Mouse (Mus musculus): Measurements from ENCODE around the gene Pip4k2c. TPM values are rescaled to one million over a fixed set of nuclear protein-coding genes. Genes with fewer than 3 reads are reported as not detected.
A peak's percentile ranks its signal among the peaks of the same experiment; 100 is the strongest.
"Not testable (repeated sequence)": the region's sequence is repeated elsewhere in the genome, so short reads cannot be mapped to it uniquely, and the experiment has no call there.

The Pip4k2c gene
- polyA plus RNA-seq, 1 experiment from 2014 or later = 29.3 TPM

- H3K9me3 ChIP-seq = no peaks in the 10 kb centered on the region
- WGBS = under 1% methylated on average over 28 of the region's 29 CpGs
- H3K36me3 ChIP-seq = no peaks in the 10 kb centered on the region
- peak overlapping the region; percentile 59 for H3K4me3 ChIP-seq
- H3K4me1 ChIP-seq = peaks cover 39% of the 10 kb centered on the region
- peaks cover 81% of the 10 kb centered on the region for H3K27me3 ChIP-seq (ENCODE audit: insufficient read depth, poor library complexity, severe bottlenecking)
- H3K27ac ChIP-seq = peak overlapping the region; percentile 12
- DNase-seq (ENCODE audit: low spot score) = no peak
Observed at GRCm38 (mm10) chr10:127170837-127171272, 40.5 kb downstream of the Pip4k2c start.

- no peak for DNase-seq (ENCODE audit: low spot score)
- Histone ChIP-seq H3K9me3 (no peaks in the 10 kb centered on the region), H3K27me3 (ENCODE audit: insufficient read depth, poor library complexity, severe bottlenecking) (peaks cover 89% of the 10 kb centered on the region), H3K27ac (no peak overlapping the region; the same call in 1 of the 2 replicates), H3K36me3 (no peaks in the 10 kb centered on the region), H3K4me1 (peaks cover 47% of the 10 kb centered on the region), H3K4me3 (peak overlapping the region; percentile 59)
- under 1% methylated on average over 22 of the region's 22 CpGs for WGBS
Observed at GRCm38 (mm10) chr10:127170002-127170401, 41.4 kb downstream of the Pip4k2c start.

GRCm38 (mm10) chr10:127167614-127168192 is 43.7 kb downstream of the Pip4k2c start:
- H3K27me3 ChIP-seq (ENCODE audit: insufficient read depth, poor library complexity, severe bottlenecking) = peaks cover 94% of the 10 kb centered on the region
- no peak overlapping the region for H3K27ac ChIP-seq
- H3K4me1 ChIP-seq = peaks cover 51% of the 10 kb centered on the region
- H3K9me3 ChIP-seq = no peaks in the 10 kb centered on the region
- no peak for DNase-seq (ENCODE audit: low spot score)
- WGBS = 13% methylated on average over 10 of the region's 10 CpGs
- H3K4me3 ChIP-seq = 0 out of 2 replicates have a peak overlapping the region, but pooled peaks have one; percentile 5
- H3K36me3 ChIP-seq = no peaks in the 10 kb centered on the region

DNA sequence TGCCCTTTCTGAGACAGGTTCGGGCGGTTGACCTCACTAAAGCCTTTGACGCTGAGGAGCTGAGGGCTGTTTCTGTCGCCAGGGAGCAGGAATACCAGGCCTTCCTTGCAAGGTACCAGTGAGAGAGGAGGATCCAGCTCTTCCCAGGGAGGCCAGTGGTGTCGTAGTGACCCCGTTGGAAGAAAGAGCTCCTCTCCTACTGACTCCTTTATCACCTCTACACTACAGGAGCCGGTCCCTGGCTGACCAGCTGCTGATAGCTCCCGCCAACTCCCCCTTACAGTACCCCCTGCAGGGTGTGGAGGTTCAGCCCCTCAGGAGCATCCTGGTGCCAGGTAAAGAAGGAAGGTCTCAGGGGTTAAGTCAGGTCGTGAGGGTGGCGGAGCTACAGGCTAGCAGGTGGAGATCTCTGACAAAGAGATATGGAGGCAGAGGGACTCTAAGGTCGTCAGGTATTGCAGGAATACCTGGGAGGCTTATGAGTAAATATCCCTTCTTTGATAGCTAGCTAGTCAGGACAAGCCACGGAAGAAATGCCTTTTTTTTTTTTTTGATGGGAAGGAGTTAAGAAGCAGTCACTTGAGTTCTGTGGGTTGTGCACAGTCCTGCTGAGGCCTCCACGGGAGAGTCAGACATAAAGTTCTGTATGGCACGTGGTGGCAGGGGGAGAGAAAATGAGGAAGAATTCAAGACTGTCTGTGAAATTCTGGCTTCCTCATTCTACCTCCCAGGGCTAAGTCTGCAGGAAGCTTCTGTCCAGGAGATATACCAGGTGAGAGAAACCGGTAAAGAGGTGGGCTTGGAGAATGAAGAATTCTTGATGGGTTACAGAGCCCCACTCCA is 44.4 kb downstream of the Pip4k2c start:
- no peaks in the 10 kb centered on the region for H3K9me3 ChIP-seq
- H3K4me3 ChIP-seq = peak overlapping the region; percentile 74; the same call in 1 of the 2 replicates
- H3K27me3 ChIP-seq (ENCODE audit: insufficient read depth, poor library complexity, severe bottlenecking) = peaks cover 91% of the 10 kb centered on the region
- no peak overlapping the region for H3K27ac ChIP-seq
- no peaks in the 10 kb centered on the region for H3K36me3 ChIP-seq
- WGBS = 15% methylated on average over 15 of the region's 15 CpGs
- no peak for DNase-seq (ENCODE audit: low spot score)
- H3K4me1 ChIP-seq = peaks cover 51% of the 10 kb centered on the region

- no peaks in the 10 kb centered on the region for H3K36me3 ChIP-seq
- H3K9me3 ChIP-seq = no peaks in the 10 kb centered on the region
- peak overlapping the region; percentile 74 for H3K4me3 ChIP-seq
- WGBS = 2% methylated on average over 11 of the region's 11 CpGs
- peaks cover 51% of the 10 kb centered on the region for H3K4me1 ChIP-seq
- no peak overlapping the region for H3K27ac ChIP-seq
- no peak for DNase-seq (ENCODE audit: low spot score)
- H3K27me3 ChIP-seq (ENCODE audit: insufficient read depth, poor library complexity, severe bottlenecking) = peaks cover 85% of the 10 kb centered on the region
Observed at GRCm38 (mm10) chr10:127166404-127166715, 45.0 kb downstream of the Pip4k2c start.

DNA sequence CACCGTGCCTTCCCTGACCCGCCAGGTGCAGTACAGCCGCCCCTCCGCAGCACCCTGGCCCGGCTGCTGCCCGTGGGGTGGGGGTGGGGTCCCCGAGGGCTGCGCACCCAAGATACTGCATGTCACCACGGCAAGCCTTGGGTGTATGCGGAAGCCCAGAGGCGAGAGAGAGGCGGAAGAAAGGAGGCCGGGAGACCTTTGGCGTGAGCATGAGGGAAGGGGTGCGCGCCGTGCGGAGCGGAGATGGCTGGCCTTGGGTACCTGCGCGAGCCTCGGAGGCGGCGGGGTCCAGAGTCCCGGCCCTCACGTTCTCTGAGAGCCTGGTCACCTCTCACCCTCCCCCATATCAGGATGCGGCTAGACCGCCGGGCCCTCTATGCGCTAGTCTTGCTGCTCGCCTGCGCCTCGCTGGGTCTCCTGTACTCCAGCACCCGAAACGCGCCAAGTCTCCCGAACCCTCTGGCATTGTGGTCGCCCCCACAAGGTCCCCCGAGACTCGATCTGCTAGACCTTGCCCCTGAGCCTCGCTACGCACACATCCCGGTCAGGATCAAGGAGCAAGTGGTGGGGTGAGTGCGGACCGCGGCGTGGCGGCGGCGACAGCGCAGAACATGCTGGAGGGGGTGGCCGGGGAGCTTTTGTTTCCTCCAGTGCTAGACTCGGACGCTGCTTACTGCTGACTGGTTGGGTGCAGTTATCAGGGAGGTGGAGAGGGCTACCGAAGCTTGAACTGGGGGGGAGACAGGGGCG is 45.6 kb downstream of the Pip4k2c start:
- WGBS = under 1% methylated on average over 56 of the region's 56 CpGs
- Histone ChIP-seq H3K36me3 (no peaks in the 10 kb centered on the region), H3K4me3 (peak overlapping the region; percentile 74), H3K9me3 (no peaks in the 10 kb centered on the region), H3K27ac (peak overlapping the region; percentile 72), H3K4me1 (peaks cover 46% of the 10 kb centered on the region), H3K27me3 (ENCODE audit: insufficient read depth, poor library complexity, severe bottlenecking) (peaks cover 79% of the 10 kb centered on the region)
- no peak for DNase-seq (ENCODE audit: low spot score)

DNA sequence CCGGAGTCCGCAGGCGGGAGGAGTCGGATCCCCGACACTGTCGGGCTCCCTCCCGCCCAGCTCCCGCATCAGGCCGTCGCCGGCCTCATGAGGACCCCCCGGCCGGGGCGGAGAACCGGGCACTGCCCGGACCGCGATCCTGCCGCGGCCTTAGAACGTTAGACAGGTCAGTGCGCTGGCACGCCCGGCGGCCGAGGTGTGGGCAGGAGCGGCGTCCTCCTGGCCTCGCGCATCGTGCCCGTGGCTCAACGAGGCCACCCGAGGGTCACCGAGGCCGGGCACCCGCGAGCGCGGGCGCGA is 46.1 kb downstream of the Pip4k2c start:
- WGBS = under 1% methylated on average over 42 of the region's 42 CpGs
- no peaks in the 10 kb centered on the region for H3K36me3 ChIP-seq
- H3K4me1 ChIP-seq = peaks cover 41% of the 10 kb centered on the region
- H3K27me3 ChIP-seq (ENCODE audit: insufficient read depth, poor library complexity, severe bottlenecking) = peaks cover 74% of the 10 kb centered on the region
- no peak for DNase-seq (ENCODE audit: low spot score)
- no peaks in the 10 kb centered on the region for H3K9me3 ChIP-seq
- H3K4me3 ChIP-seq = peak overlapping the region; percentile 74
- H3K27ac ChIP-seq = peak overlapping the region; percentile 72

DNA sequence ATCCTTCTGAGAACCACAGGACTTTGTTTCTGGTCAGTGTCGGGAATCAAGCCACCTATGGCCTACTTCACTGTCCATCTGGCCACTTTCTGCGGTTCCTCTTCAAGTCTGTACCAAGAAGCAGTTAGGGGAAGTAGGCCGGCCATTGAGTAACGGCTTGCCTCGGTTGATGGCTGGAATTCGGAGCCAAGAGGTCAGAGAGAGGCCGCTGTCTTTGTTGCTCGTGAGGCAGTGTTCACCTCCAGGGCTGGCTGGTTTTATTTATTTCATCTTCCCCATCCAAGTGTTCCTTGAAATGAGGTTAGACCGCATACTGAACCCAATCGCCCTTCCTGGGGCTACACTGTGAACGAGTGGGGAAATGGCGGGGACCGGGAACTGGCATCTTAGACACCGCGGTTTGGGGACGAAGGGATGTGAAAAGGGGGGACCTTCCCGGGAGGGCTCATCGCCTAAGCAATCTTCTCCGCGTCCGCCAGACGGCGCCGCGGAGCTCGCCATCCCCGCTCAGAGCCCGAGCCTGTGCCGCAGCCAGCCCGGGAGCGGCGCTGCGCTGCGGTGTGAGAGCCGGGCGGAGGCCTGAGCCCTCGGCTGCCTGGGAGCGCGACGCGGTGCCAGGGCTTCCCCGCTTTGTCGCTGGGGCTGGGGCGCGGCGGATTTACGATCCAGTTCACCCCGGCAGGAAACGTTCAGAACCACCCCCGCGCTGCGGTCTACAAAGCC is 46.6 kb downstream of the Pip4k2c start, which contains the start of gene B4galnt1:
Gene B4galnt1, plus strand, starts transcription at position 595 of the 723 bp plus-strand sequence.
- Histone ChIP-seq H3K4me1 (peaks cover 36% of the 10 kb centered on the region), H3K27me3 (ENCODE audit: insufficient read depth, poor library complexity, severe bottlenecking) (peaks cover 69% of the 10 kb centered on the region), H3K27ac (peak within 1 kb of the TSS; percentile 72), H3K4me3 (peak within 1 kb of the TSS; percentile 74), H3K36me3 (no peaks in the 10 kb centered on the region), H3K9me3 (no peaks in the 10 kb centered on the region)
- 2% methylated on average over 52 of the region's 52 CpGs for WGBS
- no peak for DNase-seq (ENCODE audit: low spot score)

DNA sequence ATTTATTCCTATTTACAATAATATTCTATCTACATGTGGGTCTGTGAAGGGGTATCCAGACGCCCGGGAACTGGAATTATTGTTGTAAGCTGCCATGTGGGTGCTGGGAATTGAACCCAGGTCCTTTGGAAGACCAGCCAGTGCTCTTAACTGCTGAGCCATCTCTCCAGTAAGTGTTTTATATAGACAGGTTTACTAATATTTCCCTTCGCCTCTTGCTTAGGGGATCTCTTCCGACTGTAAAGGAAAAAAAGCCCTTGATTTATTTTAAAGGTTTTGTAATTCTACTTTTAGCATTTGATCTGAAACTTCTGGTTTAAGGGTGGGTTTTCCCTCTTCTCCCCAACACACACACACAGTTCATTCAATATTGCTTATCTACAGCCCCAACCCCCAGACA is 47.2 kb downstream of the Pip4k2c start:
- DNase-seq (ENCODE audit: low spot score) = no peak
- no peaks in the 10 kb centered on the region for H3K9me3 ChIP-seq
- H3K27me3 ChIP-seq (ENCODE audit: insufficient read depth, poor library complexity, severe bottlenecking) = peaks cover 63% of the 10 kb centered on the region
- H3K27ac ChIP-seq = no peak overlapping the region
- no peaks in the 10 kb centered on the region for H3K36me3 ChIP-seq
- H3K4me1 ChIP-seq = peaks cover 33% of the 10 kb centered on the region
- WGBS = 89% methylated on average over 4 of the region's 4 CpGs
- no peak overlapping the region for H3K4me3 ChIP-seq

DNA sequence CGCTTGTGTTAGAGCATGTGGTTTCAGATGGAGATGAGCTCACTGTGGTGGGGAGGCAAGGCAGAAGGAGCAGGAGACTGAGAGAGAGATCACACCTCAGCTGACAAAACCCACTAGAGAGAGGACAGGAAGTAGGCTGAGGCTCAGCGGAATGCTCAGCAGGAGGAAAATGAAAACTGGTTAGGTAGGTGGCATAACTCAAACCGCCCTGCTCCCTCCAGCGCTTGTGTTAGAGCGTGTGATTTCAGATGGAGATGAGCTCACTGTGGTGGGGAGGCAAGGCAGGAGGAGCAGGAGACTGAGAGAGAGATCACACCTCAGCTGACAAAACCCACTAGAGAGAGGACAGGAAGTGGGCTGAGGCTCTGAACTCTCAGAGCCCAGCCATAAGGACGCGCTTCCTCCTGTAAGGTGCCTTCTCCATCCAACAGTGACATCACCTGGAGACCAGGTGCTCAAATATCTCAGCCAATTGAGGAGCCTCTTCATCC is 48.6 kb downstream of the Pip4k2c start:
- H3K4me3 ChIP-seq; H3K36me3 ChIP-seq; H3K27ac ChIP-seq; DNase-seq (ENCODE audit: low spot score); H3K9me3 ChIP-seq: not testable (repeated sequence)
- Histone ChIP-seq H3K4me1 (peaks cover 30% of the 10 kb centered on the region), H3K27me3 (ENCODE audit: insufficient read depth, poor library complexity, severe bottlenecking) (peaks cover 49% of the 10 kb centered on the region)
- WGBS = 42% methylated on average over 7 of the region's 7 CpGs

GRCm38 (mm10) chr10:127160728-127161127 is 50.7 kb downstream of the Pip4k2c start:
- Histone ChIP-seq H3K9me3 (no peaks in the 10 kb centered on the region), H3K27ac (no peak overlapping the region), H3K36me3 (no peaks in the 10 kb centered on the region), H3K4me3 (no peak overlapping the region), H3K4me1 (peaks cover 11% of the 10 kb centered on the region), H3K27me3 (ENCODE audit: insufficient read depth, poor library complexity, severe bottlenecking) (peaks cover 28% of the 10 kb centered on the region)
- no peak for DNase-seq (ENCODE audit: low spot score)
- WGBS = 70% methylated on average over 3 of the region's 3 CpGs

DNA sequence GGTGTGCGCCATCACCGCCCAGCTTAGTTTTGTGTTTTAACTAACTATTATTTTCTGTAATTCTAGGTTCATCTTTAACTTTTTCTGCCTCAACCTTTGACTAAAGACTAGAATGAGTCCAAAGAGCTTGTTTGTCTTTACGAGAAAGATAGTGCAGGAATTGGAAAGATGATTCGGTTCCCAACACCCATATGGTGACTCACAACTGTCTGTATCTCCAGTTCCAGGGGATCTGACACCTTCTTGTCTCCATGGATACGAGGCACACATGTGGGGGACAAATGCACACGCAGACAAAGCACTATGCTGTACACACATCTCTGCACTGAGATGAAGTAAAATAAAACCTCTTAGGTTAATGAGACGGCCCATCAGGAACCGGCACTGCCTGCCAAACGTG is 51.3 kb downstream of the Pip4k2c start:
- Histone ChIP-seq H3K27ac (no peak overlapping the region), H3K27me3 (ENCODE audit: insufficient read depth, poor library complexity, severe bottlenecking) (peaks cover 22% of the 10 kb centered on the region), H3K4me3 (no peak overlapping the region), H3K36me3 (no peaks in the 10 kb centered on the region), H3K4me1 (peaks cover 5% of the 10 kb centered on the region; the same call in 1 of the 2 replicates), H3K9me3 (no peaks in the 10 kb centered on the region)
- DNase-seq (ENCODE audit: low spot score) = no peak
- 79% methylated on average over 9 of the region's 9 CpGs for WGBS
